Mouse (Mus musculus) lung, embryonic 14.5 days (tissue): ENCODE results near the gene Rps2. TPM values are rescaled to one million over a fixed set of nuclear protein-coding genes. Genes with fewer than 3 reads are reported as not detected.

ENCODE experiments used
- ATAC-seq: fragments of 200-750 bp; cut with Nextera tagmentation; 2 replicates; pipeline ENCODE4 v1.8.0; 2017; ENCODE audit warnings: mild to moderate bottlenecking, moderate TSS enrichment, moderate library complexity; ENCODE audit not compliant: insufficient read depth
- DNase-seq: peaks from one replicate; pipeline ENCODE4 v3.0.0-alpha.2; 2015
- H3K27ac ChIP-seq: fragments of 300-500 bp; sonication (generic); 2 replicates; pipeline ENCODE4 v1.5.1; 2014; ENCODE audit warnings: low read depth, mild to moderate bottlenecking, moderate library complexity
- H3K27me3 ChIP-seq: fragments of 300-500 bp; sonication (generic); 2 replicates; pipeline ENCODE4 v1.6.1; 2014; ENCODE audit warnings: low read length, control low read depth; ENCODE audit not compliant: insufficient read depth
- H3K36me3 ChIP-seq: fragments of 300-500 bp; sonication (generic); 2 replicates; pipeline ENCODE4 v1.6.1; 2014; ENCODE audit warnings: control low read depth; ENCODE audit not compliant: insufficient read depth
- H3K4me1 ChIP-seq: fragments of 300-500 bp; sonication (generic); 2 replicates; pipeline ENCODE4 v1.6.1; 2014; ENCODE audit warnings: antibody characterized with exemption, control low read depth; ENCODE audit not compliant: insufficient read depth
- H3K4me2 ChIP-seq: fragments of 300-500 bp; sonication (generic); 2 replicates; pipeline ENCODE4 v1.6.1; 2014; ENCODE audit warnings: mild to moderate bottlenecking
- H3K4me3 ChIP-seq: fragments of 300-500 bp; sonication (generic); 2 replicates; pipeline ENCODE4 v1.5.1; 2014; ENCODE audit warnings: low read depth, low read length
- H3K9ac ChIP-seq: fragments of 300-500 bp; sonication (generic); 2 replicates; pipeline ENCODE4 v1.6.1; 2014
- H3K9me3 ChIP-seq: fragments of 300-500 bp; sonication (generic); 2 replicates; pipeline ENCODE4 v1.6.1; 2016; ENCODE audit warnings: low read depth, low read length, control low read depth
- CTCF ChIP-seq: IDR thresholded peaks from 2 replicates; pipeline ENCODE4 v1.5.1; 2016; ENCODE audit warnings: antibody characterized with exemption, low read depth
- WGBS: fragments of 180-500 bp; shearing (Covaris S2); extraction: QIAGEN DNeasy Blood & Tissue Kit; methylation state at CpG from one replicate; pipeline ENCODE4 v1.1.7; 2014; 5-methylcytosine and 5-hydroxymethylcytosine counted together
- polyA plus RNA-seq: library from polyadenylated mRNA; unstranded; fragments of >200 nt; fragmentation: Nextera tagmentation; extraction: Ambion mirVana; gene quantifications from 2 replicates; pipeline ENCODE4 v1.2.1, GENCODE M21; 2014

Rps2 gene
- polyA plus RNA-seq, 1 experiment from 2014 or later, result 1,884 TPM

DNA sequence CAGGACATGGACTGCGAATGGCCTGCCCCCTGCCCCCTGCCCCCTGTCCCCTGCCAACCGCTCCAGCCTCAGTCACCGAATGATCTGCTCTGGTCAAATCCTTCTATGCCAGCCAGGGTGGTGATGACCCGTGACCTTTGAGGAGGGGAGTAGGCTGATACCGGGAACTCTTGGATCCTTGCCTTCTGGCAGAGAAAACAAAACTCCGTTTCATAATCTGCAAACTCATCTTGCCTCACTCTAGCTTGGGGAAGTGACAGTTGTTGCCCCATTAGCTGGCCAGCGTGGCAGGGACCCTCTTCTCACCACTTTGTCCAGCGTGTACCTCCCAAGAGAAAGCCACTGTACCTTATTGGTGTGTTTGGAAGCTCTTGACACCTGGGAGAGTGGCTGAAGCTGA, 24.4 kb downstream of the Rps2 start:
- Histone ChIP-seq H3K9ac (no peak overlapping the region; the same call in 1 of the 2 replicates), H3K27ac (no peak overlapping the region), H3K4me2 (no peak overlapping the region), H3K27me3 (no peaks in the 10 kb centered on the region), H3K9me3 (no peaks in the 10 kb centered on the region), H3K4me1 (peaks cover 2% of the 10 kb centered on the region; the same call in 1 of the 2 replicates), H3K36me3 (peaks cover 12% of the 10 kb centered on the region; the same call in 1 of the 2 replicates), H3K4me3 (no peak overlapping the region)
- DNase-seq, result no peak
- no peak for TF ChIP-seq CTCF
- ATAC-seq, result no peak
- WGBS, result 76% methylated on average over 8 of the region's 8 CpGs

DNA sequence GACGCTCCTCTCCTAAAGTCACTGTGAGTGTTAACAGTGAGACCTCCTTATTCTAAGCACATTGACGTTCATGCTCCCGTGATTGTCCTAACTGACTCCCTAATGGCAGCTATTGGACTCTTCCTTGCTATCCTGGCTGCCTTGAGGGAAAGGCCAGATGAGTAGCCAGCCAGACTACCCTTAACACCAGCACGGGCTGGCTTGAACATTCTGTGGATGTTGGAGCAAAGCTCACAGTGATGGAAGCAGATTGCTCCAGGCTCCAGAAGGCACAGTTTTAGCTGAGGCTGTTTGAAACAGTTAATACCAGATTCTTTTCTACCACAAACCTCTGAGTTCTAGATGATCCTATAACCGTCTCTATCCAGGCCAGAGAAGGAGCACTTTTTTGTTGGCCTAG, 26.0 kb downstream of the Rps2 start:
- H3K9ac ChIP-seq, result no peak overlapping the region
- no peak overlapping the region for H3K4me2 ChIP-seq
- H3K4me1 ChIP-seq, result no peaks in the 10 kb centered on the region
- no peak overlapping the region for H3K4me3 ChIP-seq
- DNase-seq, result no peak
- no peaks in the 10 kb centered on the region for H3K9me3 ChIP-seq
- no peaks in the 10 kb centered on the region for H3K27me3 ChIP-seq
- 72% methylated on average over 5 of the region's 5 CpGs for WGBS
- no peak for ATAC-seq
- TF ChIP-seq CTCF, result no peak
- peaks cover 12% of the 10 kb centered on the region; the same call in 1 of the 2 replicates for H3K36me3 ChIP-seq
- no peak overlapping the region for H3K27ac ChIP-seq

DNA sequence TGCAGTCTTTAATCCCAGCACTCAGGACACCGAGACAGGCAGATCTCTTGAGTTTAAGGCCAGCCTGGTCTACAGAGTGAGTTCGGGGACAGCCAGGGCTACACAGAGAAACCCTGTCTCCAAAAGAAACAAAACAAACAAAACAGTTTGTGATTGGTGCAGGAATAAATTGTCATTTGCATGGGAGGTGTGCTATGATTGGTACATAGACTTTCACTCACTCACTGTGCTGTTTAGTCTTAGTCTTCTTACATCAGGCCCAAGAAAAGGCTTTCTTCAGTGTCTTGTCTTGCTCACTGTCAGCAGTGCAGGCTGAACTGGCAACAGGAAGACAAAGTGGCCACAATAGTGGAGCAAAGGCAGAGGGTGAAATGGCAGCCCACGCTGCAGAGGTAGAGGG, 26.5 kb downstream of the Rps2 start:
- H3K9ac ChIP-seq, result no peak overlapping the region
- no peaks in the 10 kb centered on the region for H3K27me3 ChIP-seq
- H3K4me2 ChIP-seq, result no peak overlapping the region
- no peaks in the 10 kb centered on the region for H3K9me3 ChIP-seq
- DNase-seq, result no peak
- H3K4me1 ChIP-seq, result no peaks in the 10 kb centered on the region
- TF ChIP-seq CTCF, result no peak
- H3K36me3 ChIP-seq, result peaks cover 12% of the 10 kb centered on the region; the same call in 1 of the 2 replicates
- H3K27ac ChIP-seq, result no peak overlapping the region
- H3K4me3 ChIP-seq, result no peak overlapping the region
- no peak for ATAC-seq
- WGBS, result 78% methylated on average over 3 of the region's 3 CpGs

DNA sequence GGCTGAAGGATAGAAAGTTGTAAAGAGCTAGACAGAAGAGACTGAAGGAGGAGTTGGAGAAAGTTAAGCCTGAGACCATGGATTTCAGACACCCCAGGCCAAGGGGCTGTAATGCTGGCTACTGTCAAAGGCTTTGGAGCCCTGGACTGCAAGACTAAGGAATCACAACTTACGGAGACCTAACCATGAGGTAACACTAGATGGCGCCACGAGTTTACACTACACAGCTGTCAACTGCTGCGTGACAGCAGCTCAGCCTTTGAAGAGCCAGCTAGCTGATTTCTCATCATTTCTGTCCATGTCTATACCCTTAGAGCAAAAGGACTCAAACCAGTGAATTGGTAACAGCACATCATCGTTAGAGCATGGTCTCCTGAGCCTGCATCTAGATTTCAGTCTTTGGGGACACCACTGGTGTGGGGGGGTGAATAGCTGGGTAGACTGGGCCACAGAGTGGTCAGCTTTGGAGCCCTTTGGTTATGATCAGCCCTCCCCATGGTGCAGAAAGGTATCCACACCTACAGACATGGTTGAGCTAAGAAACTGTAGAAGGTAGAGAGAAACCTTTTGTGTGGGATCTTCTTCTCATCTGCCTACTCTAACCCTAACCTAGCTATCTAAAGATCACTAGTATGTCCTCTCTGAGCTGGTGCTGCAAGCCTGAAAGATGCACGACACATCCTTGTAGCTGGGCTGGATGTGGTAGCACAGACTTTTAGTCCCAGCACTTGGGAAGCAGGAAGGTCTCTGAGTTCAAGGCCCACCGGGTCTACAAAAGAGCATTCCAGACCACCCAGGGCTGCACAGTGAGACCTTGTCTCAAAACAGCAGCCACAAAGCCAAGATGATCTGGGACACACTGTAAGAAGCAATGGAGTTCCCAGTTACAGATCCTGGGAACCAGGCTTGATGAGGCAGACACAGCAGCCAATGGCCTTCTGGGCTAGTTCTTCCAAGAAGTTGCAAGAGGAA, 27.9 kb downstream of the Rps2 start:
- H3K27ac ChIP-seq, result no peak overlapping the region
- H3K4me1 ChIP-seq, result no peaks in the 10 kb centered on the region
- WGBS, result 18% methylated on average over 7 of the region's 7 CpGs
- peak; percentile 98 for DNase-seq
- peaks cover 12% of the 10 kb centered on the region; the same call in 1 of the 2 replicates for H3K36me3 ChIP-seq
- no peak overlapping the region for H3K4me3 ChIP-seq
- H3K27me3 ChIP-seq, result peaks cover 9% of the 10 kb centered on the region
- H3K4me2 ChIP-seq, result no peak overlapping the region
- peak; percentile 93 for TF ChIP-seq CTCF
- ATAC-seq, result peak; percentile 79
- H3K9me3 ChIP-seq, result no peaks in the 10 kb centered on the region
- no peak overlapping the region for H3K9ac ChIP-seq

DNA sequence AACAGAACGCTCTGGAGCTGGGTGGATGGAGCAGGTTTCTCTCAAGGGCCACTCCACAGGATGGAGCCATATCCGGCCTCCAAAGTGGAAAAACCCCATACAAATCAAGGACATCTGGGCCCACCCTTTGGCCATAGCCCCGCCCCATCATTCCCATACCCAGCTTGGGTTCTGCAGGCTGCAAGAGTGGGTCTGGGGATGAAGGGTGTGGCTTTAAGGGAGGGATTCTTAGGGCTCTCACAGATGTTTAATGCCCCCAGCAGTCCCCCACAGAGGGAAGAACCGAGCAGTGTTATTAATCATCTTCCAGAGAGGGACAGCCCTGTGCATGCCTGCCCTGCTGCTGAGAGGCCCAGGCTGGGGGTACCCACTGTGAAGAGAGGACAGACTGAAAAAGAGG, 29.1 kb downstream of the Rps2 start:
- TF ChIP-seq CTCF, result no peak

DNA sequence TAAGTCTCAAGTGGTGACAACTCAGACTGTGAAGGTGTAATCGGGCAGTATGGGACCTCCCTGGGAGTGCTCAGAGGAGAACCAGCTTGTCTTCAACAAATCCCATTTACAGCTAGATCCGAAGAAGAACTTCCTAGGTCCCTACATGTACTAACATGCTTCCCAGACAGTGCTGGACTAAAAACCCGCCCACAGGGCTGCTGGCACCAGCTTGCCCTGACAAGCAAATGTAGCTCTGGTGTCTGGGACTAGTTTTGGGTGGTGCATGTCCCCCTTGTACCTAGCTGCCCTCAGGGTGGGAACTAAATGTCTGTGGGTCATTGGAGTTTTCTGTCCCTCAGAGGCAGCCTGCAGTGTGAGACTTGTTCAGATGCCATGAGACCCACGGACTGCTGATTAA, 33.6 kb downstream of the Rps2 start:
- H3K4me2 ChIP-seq, result no peak overlapping the region
- H3K9ac ChIP-seq, result no peak overlapping the region
- no peaks in the 10 kb centered on the region for H3K36me3 ChIP-seq
- no peak for TF ChIP-seq CTCF
- 0 out of 2 replicates have a peak, but pooled peaks cover 3% of the 10 kb centered on the region for H3K4me1 ChIP-seq
- no peak overlapping the region for H3K27ac ChIP-seq
- WGBS, result 14% methylated on average over 4 of the region's 4 CpGs
- no peaks in the 10 kb centered on the region for H3K9me3 ChIP-seq
- ATAC-seq, result no peak
- H3K27me3 ChIP-seq, result peaks cover 56% of the 10 kb centered on the region
- H3K4me3 ChIP-seq, result no peak overlapping the region
- no peak for DNase-seq

More for the DNA sequence above, 29.1 kb downstream of the Rps2 start:
- ATAC-seq (no peak), DNase-seq (no peak)
- H3K4me1 ChIP-seq, result no peaks in the 10 kb centered on the region
- H3K27ac ChIP-seq, result no peak overlapping the region
- no peaks in the 10 kb centered on the region for H3K9me3 ChIP-seq
- H3K4me2 ChIP-seq, result no peak overlapping the region
- WGBS, result 43% methylated on average over 4 of the region's 4 CpGs
- peaks cover 20% of the 10 kb centered on the region for H3K27me3 ChIP-seq
- no peak overlapping the region for H3K4me3 ChIP-seq
- H3K9ac ChIP-seq, result no peak overlapping the region; the same call in 1 of the 2 replicates
- peaks cover 8% of the 10 kb centered on the region; the same call in 1 of the 2 replicates for H3K36me3 ChIP-seq
